Mouse (Mus musculus) liver, embryonic 13.5 days (tissue): ENCODE measurements around the gene Heatr4. TPM values are rescaled to one million over a fixed set of nuclear protein-coding genes. Genes with fewer than 3 reads are reported as not detected.

Experiments used
- ATAC-seq: fragments of 200-750 bp; cut with Nextera tagmentation; 2 replicates; pipeline ENCODE4 v1.8.0; 2017; ENCODE audit warnings: low read depth, mild to moderate bottlenecking, moderate number of reproducible peaks, moderate library complexity
- DNase-seq: peaks from one replicate; pipeline ENCODE4 v3.0.0; 2022
- H3K27ac ChIP-seq: fragments of 300-500 bp; sonication (generic); 2 replicates; pipeline ENCODE4 v1.5.1; 2015; ENCODE audit warnings: moderate library complexity, mild to moderate bottlenecking, inconsistent platforms
- H3K27me3 ChIP-seq: fragments of 300-500 bp; sonication (generic); 2 replicates; pipeline ENCODE4 v1.6.1; 2015; ENCODE audit warnings: mild to moderate bottlenecking, inconsistent platforms
- H3K36me3 ChIP-seq: fragments of 300-500 bp; sonication (generic); 2 replicates; pipeline ENCODE4 v1.6.1; 2015; ENCODE audit warnings: mild to moderate bottlenecking, inconsistent platforms
- H3K4me1 ChIP-seq: fragments of 300-500 bp; sonication (generic); replicated peaks from 2 replicates; pipeline ENCODE4 v1.6.1; 2015; ENCODE audit warnings: inconsistent platforms
- H3K4me2 ChIP-seq: fragments of 300-500 bp; sonication (generic); 2 replicates; pipeline ENCODE4 v1.6.1; 2015; ENCODE audit warnings: inconsistent platforms, mild to moderate bottlenecking, moderate library complexity
- H3K4me3 ChIP-seq: fragments of 300-500 bp; sonication (generic); replicated peaks from 2 replicates; pipeline ENCODE4 v1.5.1; 2015; ENCODE audit warnings: mild to moderate bottlenecking, inconsistent platforms
- H3K9ac ChIP-seq: fragments of 300-500 bp; sonication (generic); 2 replicates; pipeline ENCODE4 v1.6.1; 2015; ENCODE audit warnings: mild to moderate bottlenecking, inconsistent platforms
- H3K9me3 ChIP-seq: fragments of 300-500 bp; sonication (generic); replicated peaks from 2 replicates; pipeline ENCODE4 v1.6.1; 2016; ENCODE audit warnings: inconsistent platforms
- WGBS: fragments of 180-500 bp; shearing (Covaris S2); methylation state at CpG from one replicate; pipeline ENCODE4 v1.1.7; 2015; ENCODE audit not compliant: insufficient replicate concordance; 5-methylcytosine and 5-hydroxymethylcytosine counted together
- polyA plus RNA-seq: library from polyadenylated mRNA; unstranded; fragments of >200 nt; fragmentation: Nextera tagmentation; extraction: Ambion mirVana; gene quantifications from 2 replicates; pipeline ENCODE4 v1.2.1, GENCODE M21; 2015

Gene Heatr4
- polyA plus RNA-seq, 1 experiment from 2014 or later, result not detected

DNA sequence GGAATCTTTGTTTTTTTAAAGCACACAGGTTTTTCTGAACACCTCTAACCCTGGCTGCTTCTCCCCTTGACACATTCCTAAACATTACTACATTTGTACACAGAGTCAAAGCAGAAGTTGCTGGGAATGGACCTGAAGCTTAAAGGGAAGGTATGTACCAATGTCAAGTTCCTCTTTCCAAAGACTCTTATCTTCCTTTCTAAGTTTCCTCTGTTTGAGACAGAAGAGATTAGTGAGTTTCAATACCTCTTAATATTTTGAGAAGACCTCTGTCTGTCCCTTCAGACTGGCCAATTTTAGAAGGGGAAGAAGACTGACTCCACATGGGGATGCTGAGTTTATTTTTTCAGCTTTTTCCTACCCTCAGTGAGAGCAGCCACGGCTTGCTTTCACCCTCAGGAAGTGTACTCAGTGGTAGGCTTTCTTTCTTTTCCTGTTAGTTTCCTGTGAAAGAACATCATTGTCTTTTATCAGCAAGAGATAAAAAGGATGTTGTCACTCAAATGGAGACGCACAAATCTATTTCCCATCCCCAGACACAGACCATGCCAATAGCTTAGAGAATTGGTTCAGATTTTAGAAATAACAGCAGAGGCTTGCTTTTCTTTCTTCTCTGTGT, 55.4 kb downstream of the Heatr4 start:
- H3K9ac ChIP-seq, result no peak overlapping the region
- no peaks in the 10 kb centered on the region for H3K27me3 ChIP-seq
- no peaks in the 10 kb centered on the region for H3K9me3 ChIP-seq
- H3K4me3 ChIP-seq, result no peak overlapping the region
- H3K4me1 ChIP-seq, result peaks cover 14% of the 10 kb centered on the region
- no peaks in the 10 kb centered on the region for H3K36me3 ChIP-seq
- no peak for DNase-seq
- 0% methylated on average over 2 of the region's 2 CpGs for WGBS
- no peak for ATAC-seq
- H3K27ac ChIP-seq, result peak overlapping the region; percentile 18; the same call in 1 of the 2 replicates
- no peak overlapping the region for H3K4me2 ChIP-seq

DNA sequence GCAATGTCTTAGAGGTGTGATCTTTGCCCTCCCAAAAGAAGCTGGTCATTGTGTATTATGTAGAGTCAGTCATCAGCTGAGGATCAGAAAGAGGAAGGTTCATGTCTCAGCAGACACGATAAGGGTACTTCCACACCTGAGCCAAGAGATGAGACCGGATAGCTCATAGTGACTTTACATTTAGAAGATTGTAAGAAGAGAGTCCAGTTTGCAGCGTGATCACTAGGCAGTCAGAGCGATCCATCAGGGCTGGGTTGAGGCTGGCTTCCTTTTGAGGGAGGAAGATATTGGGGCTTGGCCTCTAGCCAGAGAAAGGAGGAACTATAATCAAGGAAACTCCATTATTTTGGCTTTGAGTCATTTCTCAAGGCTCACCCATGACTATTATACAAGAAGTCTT, 56.9 kb downstream of the Heatr4 start:
- H3K4me3 ChIP-seq, result no peak overlapping the region
- H3K27ac ChIP-seq, result no peak overlapping the region

DNA sequence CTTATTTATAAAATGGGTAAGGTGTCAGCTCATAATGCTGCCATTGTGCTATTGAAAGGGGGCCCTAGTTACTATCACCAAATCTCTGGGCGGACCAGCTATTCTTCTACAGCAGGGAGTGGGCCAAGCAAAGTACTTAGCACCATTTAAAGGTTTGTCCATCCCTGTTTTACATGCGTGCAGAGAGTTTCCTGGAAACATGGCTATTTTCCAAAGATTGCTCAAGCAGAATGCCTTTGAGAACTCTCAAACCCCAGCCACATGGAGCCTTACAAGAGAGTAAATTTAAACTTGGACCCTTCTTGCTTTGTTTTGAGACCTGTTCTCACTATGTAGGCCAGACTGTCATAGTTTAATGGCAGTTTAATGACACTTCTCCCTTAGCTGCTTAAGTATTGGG, 58.6 kb downstream of the Heatr4 start:
- Histone ChIP-seq H3K4me3 (no peak overlapping the region), H3K36me3 (no peaks in the 10 kb centered on the region), H3K9me3 (no peaks in the 10 kb centered on the region), H3K4me1 (peaks cover 33% of the 10 kb centered on the region), H3K9ac (no peak overlapping the region), H3K4me2 (no peak overlapping the region), H3K27ac (no peak overlapping the region), H3K27me3 (no peaks in the 10 kb centered on the region)
- WGBS, result 68% methylated on average over 2 of the region's 2 CpGs
- DNase-seq, result no peak
- no peak for ATAC-seq

More for the DNA sequence above, 56.9 kb downstream of the Heatr4 start:
- peaks cover 29% of the 10 kb centered on the region for H3K4me1 ChIP-seq
- no peak for DNase-seq
- H3K36me3 ChIP-seq, result no peaks in the 10 kb centered on the region
- ATAC-seq, result no peak
- no peaks in the 10 kb centered on the region for H3K9me3 ChIP-seq
- 17% methylated on average over 4 of the region's 4 CpGs for WGBS
- H3K4me2 ChIP-seq, result no peak overlapping the region
- H3K9ac ChIP-seq, result no peak overlapping the region
- H3K27me3 ChIP-seq, result no peaks in the 10 kb centered on the region

DNA sequence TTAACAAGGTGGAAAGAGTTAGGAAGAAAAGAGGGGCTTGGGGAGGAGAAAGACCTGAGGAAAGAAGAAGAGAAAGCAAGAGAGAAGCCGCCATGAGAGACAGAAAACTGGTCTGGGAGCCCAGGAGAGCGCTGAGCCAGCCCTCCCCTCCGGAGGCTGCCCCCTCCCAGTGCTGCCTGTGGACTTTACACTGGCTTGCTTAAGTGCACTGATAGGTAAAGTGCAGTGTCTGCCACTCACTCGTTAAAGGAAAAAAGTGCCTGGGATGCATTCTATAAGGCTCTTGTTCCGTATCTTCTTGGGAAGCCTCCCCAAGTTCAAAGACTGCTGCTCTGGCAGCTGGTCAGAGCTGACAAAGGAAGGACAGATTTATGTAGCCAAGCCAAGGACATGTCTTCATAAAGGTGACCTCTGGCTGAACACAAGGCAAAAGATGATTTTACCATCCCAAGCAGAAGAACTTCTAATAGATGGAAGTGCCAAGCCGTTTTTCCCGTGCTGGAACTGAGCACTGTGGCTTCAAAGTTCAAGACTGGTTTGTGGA, 59.4 kb downstream of the Heatr4 start:
- no peaks in the 10 kb centered on the region for H3K9me3 ChIP-seq
- 63% methylated on average over 7 of the region's 7 CpGs for WGBS
- H3K4me3 ChIP-seq, result no peak overlapping the region
- no peak for ATAC-seq
- H3K9ac ChIP-seq, result no peak overlapping the region
- H3K4me2 ChIP-seq, result peak overlapping the region; percentile 19; the same call in 1 of the 2 replicates
- no peak for DNase-seq
- H3K27me3 ChIP-seq, result no peaks in the 10 kb centered on the region
- peaks cover 41% of the 10 kb centered on the region for H3K4me1 ChIP-seq
- H3K27ac ChIP-seq, result no peak overlapping the region; the same call in 1 of the 2 replicates
- no peaks in the 10 kb centered on the region for H3K36me3 ChIP-seq

DNA sequence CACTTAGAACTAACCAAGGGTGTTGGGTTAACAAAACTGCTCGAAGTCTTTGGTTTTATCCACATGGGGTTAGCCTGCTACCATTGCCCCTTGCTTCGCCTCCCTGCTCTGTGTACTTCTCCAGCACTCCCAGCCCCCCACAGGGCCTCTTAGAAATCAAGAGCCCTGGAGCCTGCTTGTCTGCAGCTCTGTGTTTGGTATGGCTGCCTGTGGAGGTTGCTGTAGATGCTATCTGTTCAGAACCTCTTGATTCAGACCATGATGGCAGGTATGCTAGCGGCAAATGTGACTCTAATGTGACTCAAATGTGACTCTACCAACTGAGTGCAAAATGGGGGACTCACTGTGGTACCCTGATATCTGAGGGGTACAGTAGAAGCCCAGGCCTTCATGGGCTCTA, 60.3 kb downstream of the Heatr4 start:
- H3K4me1 ChIP-seq, result peaks cover 47% of the 10 kb centered on the region
- DNase-seq (no peak), ATAC-seq (no peak)
- no peak overlapping the region for H3K4me3 ChIP-seq
- no peaks in the 10 kb centered on the region for H3K27me3 ChIP-seq
- 0 out of 2 replicates have a peak overlapping the region, but pooled peaks have one; percentile 8 for H3K27ac ChIP-seq
- H3K9ac ChIP-seq, result no peak overlapping the region
- no peaks in the 10 kb centered on the region for H3K36me3 ChIP-seq
- WGBS, result 66% methylated on average over 3 of the region's 3 CpGs
- no peak overlapping the region for H3K4me2 ChIP-seq
- H3K9me3 ChIP-seq, result no peaks in the 10 kb centered on the region

DNA sequence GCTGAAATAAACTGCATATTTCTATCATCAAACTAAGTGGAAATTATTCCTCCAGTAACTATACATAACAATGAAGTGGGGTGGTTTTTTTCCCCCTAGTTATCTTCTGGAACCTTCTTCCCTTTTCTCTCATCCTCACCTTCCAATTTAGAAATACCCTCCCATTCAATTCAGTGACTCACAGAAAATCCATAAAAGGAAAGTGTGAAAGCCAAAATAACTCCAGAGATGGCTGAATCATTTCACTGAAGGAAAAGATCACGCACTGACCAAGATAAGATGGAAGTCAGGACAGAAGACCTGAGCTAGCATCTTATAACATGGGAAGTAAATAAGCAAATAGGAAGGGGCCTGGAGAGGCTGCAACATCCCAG, 61.2 kb downstream of the Heatr4 start:
- ATAC-seq, result no peak
- Histone ChIP-seq H3K4me1 (peaks cover 40% of the 10 kb centered on the region), H3K9ac (no peak overlapping the region), H3K27ac (peak overlapping the region; percentile 4; the same call in 1 of the 2 replicates), H3K4me3 (no peak overlapping the region), H3K36me3 (no peaks in the 10 kb centered on the region), H3K4me2 (no peak overlapping the region), H3K27me3 (no peaks in the 10 kb centered on the region), H3K9me3 (no peaks in the 10 kb centered on the region)
- 58% methylated on average over 1 of the region's 1 CpGs for WGBS
- no peak for DNase-seq

DNA sequence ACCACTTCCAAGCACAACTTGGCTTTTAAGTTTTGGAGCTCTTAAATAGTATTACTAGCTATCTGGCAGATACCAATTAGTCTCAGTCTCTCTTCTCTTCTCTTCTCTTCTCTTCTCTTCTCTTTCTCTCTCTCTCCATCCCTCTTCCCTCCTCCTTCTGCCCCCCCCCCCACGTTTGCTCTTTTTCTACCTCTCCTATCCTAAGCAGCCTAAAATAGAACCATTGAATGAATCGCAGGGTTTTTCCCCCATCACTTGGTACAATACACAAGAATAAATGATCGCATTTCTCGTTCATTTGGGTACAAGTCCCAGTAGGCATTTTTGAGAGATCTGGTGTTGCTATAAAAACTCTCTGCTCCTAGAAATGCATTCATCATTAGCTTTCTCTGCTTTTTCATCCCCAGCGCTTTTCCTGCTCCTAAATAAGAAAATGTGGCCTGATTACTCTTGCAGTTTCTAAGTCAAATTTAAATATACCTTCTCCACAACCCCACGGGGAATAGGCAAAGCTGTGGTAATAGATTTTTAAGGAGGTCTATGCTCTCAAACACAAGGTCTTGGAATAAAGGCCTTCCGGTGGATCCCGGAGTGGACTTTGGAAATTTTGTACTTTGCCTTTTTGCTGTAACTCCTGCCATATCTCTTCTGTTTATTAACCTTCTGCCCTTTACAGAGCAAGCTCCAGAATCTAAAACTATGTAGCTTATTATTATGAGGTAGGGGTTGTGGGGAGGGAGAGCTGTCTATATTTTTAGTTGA, 61.7 kb downstream of the Heatr4 start:
- 55% methylated on average over 8 of the region's 8 CpGs for WGBS
- peak overlapping the region; percentile 94 for H3K4me3 ChIP-seq
- H3K4me1 ChIP-seq, result peaks cover 36% of the 10 kb centered on the region
- H3K9me3 ChIP-seq, result no peaks in the 10 kb centered on the region
- H3K36me3 ChIP-seq, result no peaks in the 10 kb centered on the region
- H3K9ac ChIP-seq, result peak overlapping the region; percentile 68
- peak overlapping the region; percentile 74 for H3K4me2 ChIP-seq
- ATAC-seq (no peak), DNase-seq (no peak)
- H3K27me3 ChIP-seq, result no peaks in the 10 kb centered on the region
- peak overlapping the region; percentile 60 for H3K27ac ChIP-seq

DNA sequence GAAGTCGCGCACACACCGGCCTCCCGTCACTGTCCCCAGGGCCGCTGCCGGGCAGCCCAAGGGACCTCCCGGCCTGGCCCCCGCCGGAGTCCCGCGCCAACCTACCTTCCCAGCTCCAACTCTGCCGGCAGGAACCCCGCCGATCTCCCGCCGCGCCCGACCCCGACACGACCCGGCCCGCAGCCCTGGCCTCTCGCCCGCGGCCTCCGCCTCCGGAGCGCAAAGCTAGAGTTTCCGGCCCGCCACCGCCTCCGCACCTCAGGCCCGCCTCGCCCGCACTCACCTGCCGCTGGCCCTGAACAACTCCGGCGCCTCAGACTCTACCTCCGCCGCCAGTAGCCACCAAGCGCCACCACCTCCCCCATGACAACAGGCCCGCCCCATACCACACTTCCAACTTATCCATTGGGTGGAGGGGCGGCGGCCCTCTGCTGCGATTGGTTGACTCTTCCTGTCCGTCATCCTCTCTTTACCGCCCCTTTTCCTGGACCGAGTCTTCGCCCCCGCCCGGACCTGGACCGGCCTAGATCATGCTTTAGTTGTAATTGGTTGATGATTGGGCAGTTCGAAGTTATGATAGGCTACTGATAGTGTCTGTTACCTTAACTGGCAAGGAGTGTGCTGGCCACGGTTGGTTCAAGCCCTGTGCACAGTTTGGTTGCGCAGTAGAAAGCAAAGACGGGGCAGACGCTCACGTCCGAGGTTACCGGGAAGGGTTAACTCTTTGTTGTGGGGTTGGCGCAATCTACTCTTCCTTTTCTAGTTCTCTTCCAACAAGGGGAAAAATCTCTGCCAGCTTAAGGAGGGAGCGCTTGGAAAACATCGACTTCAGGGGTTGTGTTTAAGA, 62.9 kb downstream of the Heatr4 start, which contains the start of gene Numb:
Numb (minus strand) TSS at position 400 of the 847 bp plus-strand sequence.
- under 1% methylated on average over 62 of the region's 63 CpGs for WGBS
- Histone ChIP-seq H3K4me1 (peaks cover 36% of the 10 kb centered on the region), H3K9ac (peak within 1 kb of the TSS; percentile 95), H3K4me2 (peak within 1 kb of the TSS; percentile 98), H3K36me3 (no peaks in the 10 kb centered on the region; the same call in 1 of the 2 replicates), H3K27ac (peak within 1 kb of the TSS; percentile 84), H3K27me3 (no peaks in the 10 kb centered on the region), H3K9me3 (no peaks in the 10 kb centered on the region), H3K4me3 (peak within 1 kb of the TSS; percentile 94)
- peak; percentile 99 for ATAC-seq
- peak; percentile 99 for DNase-seq

DNA sequence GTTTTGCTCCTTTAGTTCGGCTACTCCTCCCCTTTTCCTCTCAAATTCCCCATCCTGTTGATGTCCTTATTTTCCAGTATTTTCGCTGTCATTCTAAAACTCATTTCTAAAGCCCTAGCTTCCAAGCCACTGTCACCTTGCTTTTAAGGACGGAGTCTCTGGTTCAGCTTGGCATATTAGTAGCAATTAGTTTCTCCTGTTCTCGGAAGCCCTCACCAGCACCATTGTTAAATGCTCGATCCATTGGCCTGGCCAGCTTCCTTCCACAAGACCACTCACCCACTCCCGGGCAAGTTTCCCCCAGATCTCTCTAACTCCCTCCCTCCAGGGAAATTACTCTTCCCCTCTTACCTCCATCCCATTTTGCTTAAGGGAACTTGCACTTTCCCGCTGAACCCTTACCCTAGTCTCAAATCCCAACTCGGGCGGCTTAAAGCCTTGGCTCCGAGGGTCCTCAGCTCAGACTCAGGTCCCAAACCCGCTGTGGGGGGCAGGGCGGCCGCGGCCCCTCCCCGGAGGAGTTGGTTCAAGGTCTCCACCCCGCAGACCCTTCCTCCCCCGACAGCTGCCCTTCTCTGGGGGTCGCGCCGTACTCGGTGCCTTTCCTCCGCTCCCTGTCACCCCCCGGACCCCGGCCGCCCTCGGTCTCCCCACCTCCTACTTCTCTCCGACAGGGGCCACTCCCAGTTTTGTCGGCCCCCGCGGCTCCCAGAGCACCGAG, 63.8 kb downstream of the Heatr4 start:
- Histone ChIP-seq H3K27ac (peak overlapping the region; percentile 84), H3K27me3 (no peaks in the 10 kb centered on the region), H3K36me3 (no peaks in the 10 kb centered on the region; the same call in 1 of the 2 replicates), H3K4me3 (peak overlapping the region; percentile 94), H3K9ac (peak overlapping the region; percentile 95), H3K9me3 (no peaks in the 10 kb centered on the region), H3K4me2 (peak overlapping the region; percentile 98), H3K4me1 (peaks cover 36% of the 10 kb centered on the region)
- ATAC-seq (no peak), DNase-seq (peak; percentile 30)
- WGBS, result 3% methylated on average over 31 of the region's 31 CpGs

DNA sequence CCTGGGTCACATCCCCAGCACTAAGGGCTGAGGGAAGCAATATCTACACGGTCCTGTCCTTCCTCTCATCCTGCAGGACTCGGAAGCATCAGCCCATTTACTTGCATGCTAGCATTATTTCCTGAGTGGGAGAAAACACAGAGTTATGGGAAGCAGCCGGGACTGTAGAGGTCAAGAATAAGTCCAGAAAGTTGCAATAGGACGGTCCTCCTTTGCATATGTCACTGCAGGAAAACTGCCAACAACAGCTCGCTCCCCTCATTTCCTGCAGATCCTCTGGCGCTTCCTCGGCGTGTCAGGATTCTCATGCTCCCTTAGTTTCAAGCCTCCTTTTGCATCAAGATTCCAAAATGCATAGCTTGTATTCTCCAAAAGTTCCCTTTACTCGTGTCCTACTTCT, 67.8 kb downstream of the Heatr4 start:
- ATAC-seq, result no peak

More for the DNA sequence above, 67.8 kb downstream of the Heatr4 start:
- no peak overlapping the region for H3K4me3 ChIP-seq
- H3K9me3 ChIP-seq, result no peaks in the 10 kb centered on the region
- H3K9ac ChIP-seq, result no peak overlapping the region
- H3K27ac ChIP-seq, result no peak overlapping the region
- WGBS, result 61% methylated on average over 9 of the region's 9 CpGs
- no peak overlapping the region for H3K4me2 ChIP-seq
- H3K27me3 ChIP-seq, result no peaks in the 10 kb centered on the region
- no peak for DNase-seq
- peaks cover 28% of the 10 kb centered on the region for H3K4me1 ChIP-seq
- H3K36me3 ChIP-seq, result peaks cover 3% of the 10 kb centered on the region; the same call in 1 of the 2 replicates
